Mouse (Mus musculus) bone marrow macrophage, adult 2 months (primary cell): ENCODE measurements around the gene Olfr49.

Experiments
- CTCF ChIP-seq: IDR thresholded peaks from 2 replicates; pipeline ENCODE4 v1.5.1; 2012; ENCODE audit warnings: low read depth, mild to moderate bottlenecking, low read length, moderate library complexity
- POLR2A ChIP-seq: IDR thresholded peaks from 2 replicates; pipeline ENCODE4 v1.6.1; 2012; ENCODE audit warnings: mild to moderate bottlenecking, low read depth, low read length, borderline replicate concordance

DNA sequence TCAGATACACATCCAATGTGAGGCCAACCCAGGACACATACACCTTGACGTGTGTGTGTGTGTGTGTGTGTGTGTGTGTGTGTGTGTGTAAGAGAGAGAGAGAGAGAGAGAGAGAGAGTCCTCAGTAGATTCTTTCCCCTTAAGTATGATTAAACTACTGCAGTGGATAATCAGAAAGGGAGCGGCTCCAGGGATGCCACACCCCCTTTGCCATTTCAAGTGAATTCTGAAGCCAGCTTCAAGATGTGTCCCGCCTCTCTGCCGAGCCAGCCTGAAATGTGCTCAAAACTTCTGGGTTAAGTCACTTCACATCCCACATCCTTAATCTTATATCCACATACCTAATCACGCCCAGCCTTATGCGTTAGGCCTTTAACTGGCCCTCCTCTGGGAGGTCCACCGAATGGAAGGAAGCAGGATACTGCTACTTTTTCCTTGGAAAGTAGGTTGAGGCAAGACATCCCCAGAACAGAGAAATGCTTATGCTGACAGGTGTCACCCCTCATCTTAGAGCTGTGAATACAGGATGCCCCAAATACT, 26.5 kb downstream of the Olfr49 start:
- TF ChIP-seq CTCF = no peak
- TF ChIP-seq POLR2A = no peak
